Mouse (Mus musculus) retina, postnatal 1 day (tissue): ENCODE measurements at regions not wholly inside any gene's neighbourhood (a gene's known extent, or its start where the extent isn't known, plus 50 kb on each side); places are given as distances from the start of the nearest gene placed in this dataset.

Source experiments
- DNase-seq: peaks from one replicate; pipeline ENCODE4 v3.0.0-alpha.2; 2012

- DNase-seq, result no peak
Measured at GRCm38 (mm10) chr11:22620912-22621705, 109.2 kb downstream of the Tmem17 start.

- no peak for DNase-seq
Measured at GRCm38 (mm10) chr11:22621868-22622267, 110.0 kb downstream of the Tmem17 start.

GRCm38 (mm10) chr11:22622496-22622997 lies 110.7 kb downstream of the Tmem17 start:
- no peak for DNase-seq

- DNase-seq, result no peak
Measured at GRCm38 (mm10) chr11:22626407-22626806, 114.5 kb downstream of the Tmem17 start.

GRCm38 (mm10) chr11:22628497-22628896 lies 116.6 kb downstream of the Tmem17 start:
- DNase-seq, result no peak

GRCm38 (mm10) chr11:22628979-22629378 lies 117.1 kb downstream of the Tmem17 start:
- no peak for DNase-seq

GRCm38 (mm10) chr11:22629581-22629980 lies 117.7 kb downstream of the Tmem17 start:
- peak; percentile 32 for DNase-seq

- DNase-seq, result no peak
Measured at GRCm38 (mm10) chr11:22629991-22630390, 118.1 kb downstream of the Tmem17 start.

- no peak for DNase-seq
Measured at GRCm38 (mm10) chr11:22630982-22631381, 119.1 kb downstream of the Tmem17 start.

- DNase-seq, result peak; percentile 63
Measured at GRCm38 (mm10) chr11:22631606-22632313, 119.9 kb downstream of the Tmem17 start.

GRCm38 (mm10) chr11:22632314-22632700 lies 120.4 kb downstream of the Tmem17 start:
- DNase-seq, result no peak

- DNase-seq, result no peak
Measured at GRCm38 (mm10) chr11:22632988-22633387, 121.1 kb downstream of the Tmem17 start.

GRCm38 (mm10) chr11:22633961-22634360 lies 122.1 kb downstream of the Tmem17 start:
- peak; percentile 60 for DNase-seq

GRCm38 (mm10) chr11:22635021-22635420 lies 123.1 kb downstream of the Tmem17 start:
- no peak for DNase-seq

GRCm38 (mm10) chr11:22636321-22636720 lies 124.4 kb downstream of the Tmem17 start:
- no peak for DNase-seq

- DNase-seq, result no peak
Measured at GRCm38 (mm10) chr11:22636761-22637557, 125.1 kb downstream of the Tmem17 start.

- DNase-seq, result no peak
Measured at GRCm38 (mm10) chr11:22638171-22638570, 126.3 kb downstream of the Tmem17 start.

- DNase-seq, result no peak
Measured at GRCm38 (mm10) chr11:22638700-22639099, 126.8 kb downstream of the Tmem17 start.

- no peak for DNase-seq
Measured at GRCm38 (mm10) chr11:22640371-22640990, 128.6 kb downstream of the Tmem17 start.

- no peak for DNase-seq
Measured at GRCm38 (mm10) chr11:22641450-22641849, 129.6 kb downstream of the Tmem17 start.

GRCm38 (mm10) chr11:22644010-22644625 lies 132.2 kb downstream of the Tmem17 start:
- DNase-seq, result peak; percentile 31

GRCm38 (mm10) chr11:22644877-22645276 lies 133.0 kb downstream of the Tmem17 start:
- no peak for DNase-seq
